ENCODE assay signal across 8 mouse cellular contexts in genomic region chr5:135148715-135149052, GRCm38 (mm10). TPM values are rescaled to one million over a fixed set of nuclear protein-coding genes. Genes with fewer than 3 reads are reported as not detected.
A peak's percentile ranks its signal among the peaks of the same experiment; 100 is the strongest.
DNase-seq lines count a peak whose midpoint lies in the region; ATAC-seq and TF ChIP-seq lines count a peak whose summit lies in the region.

No protein-coding gene starts in this region.

- no peaks in the 10 kb centered on the region for H3K9me3 ChIP-seq in heart, embryonic 13.5 days
- no peaks in the 10 kb centered on the region for H3K9me3 ChIP-seq in E14TG2a.4 (ENCODE audit: low read length)
- no peaks in the 10 kb centered on the region for H3K9me3 ChIP-seq in forebrain, embryonic 16.5 days (ENCODE audit: control insufficient read depth, low read length)
- H3K9me3 ChIP-seq in liver, postnatal 0 days (ENCODE audit: low read length), result no peaks in the 10 kb centered on the region

- H3K4me2 ChIP-seq in heart, embryonic 13.5 days, result peak overlapping the region; percentile 73
- H3K4me2 ChIP-seq in forebrain, embryonic 16.5 days (ENCODE audit: low read length), result peak overlapping the region; percentile 77
- H3K4me2 ChIP-seq in liver, postnatal 0 days (ENCODE audit: low read depth, low read length), result peak overlapping the region; percentile 98

- H3K36me3 ChIP-seq in heart, embryonic 13.5 days, result peaks cover 17% of the 10 kb centered on the region
- H3K36me3 ChIP-seq in E14TG2a.4 (ENCODE audit: insufficient read depth, low read length), result peaks cover 27% of the 10 kb centered on the region
- H3K36me3 ChIP-seq in forebrain, embryonic 16.5 days (ENCODE audit: control insufficient read depth, insufficient read depth), result no peaks in the 10 kb centered on the region; the same call in none of the 2 replicates
- peaks cover 8% of the 10 kb centered on the region for H3K36me3 ChIP-seq in liver, postnatal 0 days (replicated peaks; ENCODE audit: insufficient read depth, low read length)

- no peak for DNase-seq in heart, adult 8-10 months (ENCODE audit: low spot score)
- no peak for DNase-seq in liver, postnatal 0 days
- no peak for DNase-seq in MN1 (ENCODE audit: low spot score)
- no peak for DNase-seq in gastrocnemius, postnatal 14 days
- DNase-seq in frontal cortex, postnatal 10 days (ENCODE audit: low spot score in 2 of 2), result no peak

- peaks cover 21% of the 10 kb centered on the region for H3K4me1 ChIP-seq in heart, embryonic 13.5 days
- H3K4me1 ChIP-seq in E14TG2a.4 (replicated peaks; ENCODE audit: low read depth, low read length), result peaks cover 41% of the 10 kb centered on the region
- peaks cover 10% of the 10 kb centered on the region; the same call in 1 of the 2 replicates for H3K4me1 ChIP-seq in forebrain, embryonic 16.5 days (replicated peaks; ENCODE audit: control insufficient read depth, insufficient read depth, low read length)
- peaks cover 15% of the 10 kb centered on the region for H3K4me1 ChIP-seq in liver, postnatal 0 days (ENCODE audit: insufficient read depth)

- H3K27ac ChIP-seq in heart, embryonic 13.5 days (replicated peaks), result peak overlapping the region; percentile 94
- no peak overlapping the region; the same call in 1 of the 2 replicates for H3K27ac ChIP-seq in forebrain, embryonic 16.5 days (ENCODE audit: low read length)
- H3K27ac ChIP-seq in liver, postnatal 0 days (ENCODE audit: low read depth), result peak overlapping the region; percentile 93

- no peak for TF ChIP-seq EP300 in liver, postnatal 0 days (IDR thresholded peaks at IDR 0.05; ENCODE audit: low read depth)

- no peak for ATAC-seq in heart, embryonic 13.5 days (ENCODE audit: extremely low read depth, insufficient number of reproducible peaks, low FRiP score, low TSS enrichment)
- no peak for ATAC-seq in forebrain, embryonic 16.5 days
- no peak for ATAC-seq in liver, postnatal 0 days

- H3K9ac ChIP-seq in heart, embryonic 13.5 days, result peak overlapping the region; percentile 76
- peak overlapping the region; percentile 82 for H3K9ac ChIP-seq in forebrain, embryonic 16.5 days (replicated peaks; ENCODE audit: low read depth, low read length)
- peak overlapping the region; percentile 68 for H3K9ac ChIP-seq in liver, postnatal 0 days (replicated peaks)

- H3K27me3 ChIP-seq in heart, embryonic 13.5 days (replicated peaks), result no peaks in the 10 kb centered on the region
- H3K27me3 ChIP-seq in E14TG2a.4 (ENCODE audit: insufficient read depth, low read length), result no peaks in the 10 kb centered on the region
- no peaks in the 10 kb centered on the region for H3K27me3 ChIP-seq in forebrain, embryonic 16.5 days (replicated peaks; ENCODE audit: control insufficient read depth, insufficient read depth, low read length)
- no peaks in the 10 kb centered on the region for H3K27me3 ChIP-seq in liver, postnatal 0 days (ENCODE audit: insufficient read depth, low read length)

- peak overlapping the region; percentile 78 for H3K4me3 ChIP-seq in heart, embryonic 13.5 days
- H3K4me3 ChIP-seq in E14TG2a.4 (replicated peaks; ENCODE audit: low read length), result peak overlapping the region; percentile 100
- H3K4me3 ChIP-seq in forebrain, embryonic 16.5 days (replicated peaks; ENCODE audit: low read length), result peak overlapping the region; percentile 88
- peak overlapping the region; percentile 91 for H3K4me3 ChIP-seq in liver, postnatal 0 days (ENCODE audit: low read depth, low read length)

- WGBS in heart, embryonic 13.5 days, result 2% methylated on average over 13 of the region's 13 CpGs
- WGBS in forebrain, embryonic 16.5 days, result under 1% methylated on average over 13 of the region's 13 CpGs
- 1% methylated on average over 13 of the region's 13 CpGs for WGBS in liver, postnatal 0 days (ENCODE audit: insufficient replicate concordance)

- TF ChIP-seq CTCF in E14TG2a.4 (conservative IDR thresholded peaks at IDR 0.05; ENCODE audit: low read length), result no peak
- TF ChIP-seq CTCF in liver, postnatal 0 days (IDR thresholded peaks at IDR 0.05; ENCODE audit: low read depth), result no peak

- intact Hi-C loops in gastrocnemius, postnatal 14 days (cut with DNase I; ENCODE audit: low total_unique reads), result no loop called here

RNA-seq across cellular contexts. Expression of gene Tbl2, which starts 0.8 kb away (rescaled TPM):
- 18.0 and 18.1 TPM in 2 replicates for polyA plus RNA-seq in heart, embryonic 13.5 days (2015; fragmentation: Nextera tagmentation; extraction: Ambion mirVana)
- 10 to 100 TPM in 3 of 4 experiments, 1 to 10 TPM in 1; 9.6 to 14.0 (median 10.7) TPM for total RNA-seq in heart, adult 8-10 months (2022)
- polyA plus RNA-seq in forebrain, embryonic 16.5 days (2015; fragmentation: Nextera tagmentation; extraction: Ambion mirVana), result 19.2 and 22.0 TPM in 2 replicates
- polyA plus RNA-seq in liver, postnatal 0 days (2015; fragmentation: Nextera tagmentation; extraction: Ambion mirVana), result 10.4 and 12.3 TPM in 2 replicates
- total RNA-seq in gastrocnemius, postnatal 14 days (2021), result 10 to 100 TPM; 11.9 to 13.3 TPM

RNA-seq across cellular contexts. Expression of gene Bcl7b, which starts 19.4 kb away (rescaled TPM):
- 33.7 and 38.0 TPM in 2 replicates for polyA plus RNA-seq in heart, embryonic 13.5 days (2015; fragmentation: Nextera tagmentation; extraction: Ambion mirVana)
- total RNA-seq in heart, adult 8-10 months (2022), result 10 to 100 TPM; 39.8 to 47.6 (median 44.6) TPM
- 49.7 and 53.9 TPM in 2 replicates for polyA plus RNA-seq in forebrain, embryonic 16.5 days (2015; fragmentation: Nextera tagmentation; extraction: Ambion mirVana)
- 30.1 and 32.6 TPM in 2 replicates for polyA plus RNA-seq in liver, postnatal 0 days (2015; fragmentation: Nextera tagmentation; extraction: Ambion mirVana)
- total RNA-seq in gastrocnemius, postnatal 14 days (2021), result 10 to 100 TPM; 24.7 to 25.3 TPM

RNA-seq across cellular contexts. Expression of gene Baz1b, which starts 38.4 kb away (rescaled TPM):
- 21.9 and 24.4 TPM in 2 replicates for polyA plus RNA-seq in heart, embryonic 13.5 days (2015; fragmentation: Nextera tagmentation; extraction: Ambion mirVana)
- total RNA-seq in heart, adult 8-10 months (2022), result 10 to 100 TPM; 40.4 to 48.7 (median 43.6) TPM
- polyA plus RNA-seq in forebrain, embryonic 16.5 days (2015; fragmentation: Nextera tagmentation; extraction: Ambion mirVana), result 34.4 and 39.4 TPM in 2 replicates
- polyA plus RNA-seq in liver, postnatal 0 days (2015; fragmentation: Nextera tagmentation; extraction: Ambion mirVana), result 10.5 and 11.7 TPM in 2 replicates
- 10 to 100 TPM; 24.1 to 24.8 TPM for total RNA-seq in gastrocnemius, postnatal 14 days (2021)

RNA-seq across cellular contexts. Expression of gene Mlxipl, which starts 59.0 kb away (rescaled TPM):
- polyA plus RNA-seq in heart, embryonic 13.5 days (2015; fragmentation: Nextera tagmentation; extraction: Ambion mirVana), result 1.2 and 1.3 TPM in 2 replicates
- total RNA-seq in heart, adult 8-10 months (2022), result 10 to 100 TPM; 18.0 to 39.9 (median 21.3) TPM
- polyA plus RNA-seq in forebrain, embryonic 16.5 days (2015; fragmentation: Nextera tagmentation; extraction: Ambion mirVana), result 0.68 and 0.76 TPM in 2 replicates
- polyA plus RNA-seq in liver, postnatal 0 days (2015; fragmentation: Nextera tagmentation; extraction: Ambion mirVana), result 18.2 and 19.5 TPM in 2 replicates
- total RNA-seq in gastrocnemius, postnatal 14 days (2021), result 10 to 100 TPM; 37.5 to 40.6 TPM
